Mouse (Mus musculus): ENCODE measurements around the gene Pin1. TPM values are rescaled to one million over a fixed set of nuclear protein-coding genes. Genes with fewer than 3 reads are reported as not detected.

Pin1 gene
- total RNA-seq, 2 experiments from 2014 or later, result 11.5 to 15.2 TPM

GRCm38 (mm10) chr9:20692863-20693262 is 41.0 kb downstream of the Pin1 start:
- no peak for ATAC-seq (replicated peaks; ENCODE audit: low FRiP score, low TSS enrichment, poor library complexity, severe bottlenecking)

DNA sequence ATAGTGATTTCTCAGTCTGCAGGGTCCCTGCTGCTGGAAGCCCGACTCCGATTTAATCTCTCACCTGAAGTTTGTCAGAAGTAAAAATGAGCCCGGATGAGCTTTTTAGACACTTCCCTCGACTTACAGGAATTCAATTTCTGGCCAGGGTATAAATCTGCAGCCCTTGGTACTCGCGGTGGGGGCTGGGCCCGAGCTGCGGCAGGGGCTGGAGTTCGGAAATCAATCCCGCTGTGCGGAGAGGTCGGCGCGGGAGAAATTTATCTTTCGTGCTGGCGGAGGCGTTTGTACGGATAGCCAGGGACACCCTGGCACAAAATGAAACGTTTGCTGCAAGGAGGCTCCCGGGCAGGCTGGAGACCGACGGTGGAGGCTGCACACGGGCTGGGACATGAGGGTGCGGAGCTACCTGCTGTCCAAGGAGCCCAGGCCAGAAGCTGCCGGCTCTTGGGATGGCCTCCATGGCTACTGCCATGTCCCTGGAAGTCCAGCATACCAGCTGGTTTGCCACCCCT is 42.9 kb downstream of the Pin1 start:
- ATAC-seq (replicated peaks; ENCODE audit: low FRiP score, low TSS enrichment, poor library complexity, severe bottlenecking), result no peak

DNA sequence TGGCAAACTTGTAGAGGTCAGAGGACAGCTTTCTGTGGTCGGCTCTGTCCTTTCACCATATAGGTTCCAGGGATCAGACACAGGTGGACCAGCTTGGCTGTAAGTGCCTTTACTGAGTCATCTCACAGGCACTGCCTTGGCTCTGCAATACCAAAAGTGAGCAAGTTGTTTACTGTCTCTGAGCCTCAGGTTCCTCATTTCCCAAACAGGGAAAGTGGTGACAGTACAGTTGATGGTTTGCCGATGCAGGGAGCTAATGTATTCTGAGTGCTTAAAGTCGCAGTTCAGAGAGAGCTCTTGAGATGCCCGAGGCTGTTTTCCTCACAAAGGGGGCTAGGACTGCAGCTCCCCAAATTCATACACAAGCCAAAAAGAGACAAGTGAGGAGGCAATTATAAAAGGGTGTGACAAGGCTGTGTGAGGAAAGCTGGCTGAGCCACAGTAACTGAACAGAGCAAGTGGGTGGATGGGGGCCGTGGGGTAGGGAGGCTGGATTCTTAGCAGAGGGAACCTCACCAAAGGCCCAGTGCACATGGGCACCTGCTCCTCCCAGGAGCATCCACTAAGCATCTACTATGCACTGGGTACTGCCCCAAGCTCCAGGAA is 44.3 kb downstream of the Pin1 start:
- ATAC-seq (replicated peaks; ENCODE audit: low FRiP score, low TSS enrichment, poor library complexity, severe bottlenecking), result no peak

DNA sequence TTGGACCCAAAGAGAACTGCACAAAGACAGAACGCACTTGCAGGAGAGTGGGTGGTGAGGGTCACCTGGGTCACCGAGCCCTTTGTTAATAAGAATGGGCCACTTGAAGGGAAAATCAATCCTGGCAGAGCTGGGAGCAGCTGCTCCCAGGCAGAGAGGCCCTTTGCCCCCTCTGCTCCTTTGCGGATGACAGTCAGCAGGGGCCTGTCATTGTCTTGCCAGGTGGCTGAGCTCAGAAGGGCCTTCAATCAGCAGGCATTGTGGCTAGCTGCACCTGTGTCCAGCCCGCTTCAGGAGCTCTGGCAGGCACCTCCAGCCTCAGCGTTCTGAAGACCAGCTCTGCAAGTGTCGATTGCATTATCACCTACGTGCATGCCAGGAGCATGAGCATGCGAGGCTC is 45.6 kb downstream of the Pin1 start:
- no peak for ATAC-seq (replicated peaks; ENCODE audit: low FRiP score, low TSS enrichment, poor library complexity, severe bottlenecking)

DNA sequence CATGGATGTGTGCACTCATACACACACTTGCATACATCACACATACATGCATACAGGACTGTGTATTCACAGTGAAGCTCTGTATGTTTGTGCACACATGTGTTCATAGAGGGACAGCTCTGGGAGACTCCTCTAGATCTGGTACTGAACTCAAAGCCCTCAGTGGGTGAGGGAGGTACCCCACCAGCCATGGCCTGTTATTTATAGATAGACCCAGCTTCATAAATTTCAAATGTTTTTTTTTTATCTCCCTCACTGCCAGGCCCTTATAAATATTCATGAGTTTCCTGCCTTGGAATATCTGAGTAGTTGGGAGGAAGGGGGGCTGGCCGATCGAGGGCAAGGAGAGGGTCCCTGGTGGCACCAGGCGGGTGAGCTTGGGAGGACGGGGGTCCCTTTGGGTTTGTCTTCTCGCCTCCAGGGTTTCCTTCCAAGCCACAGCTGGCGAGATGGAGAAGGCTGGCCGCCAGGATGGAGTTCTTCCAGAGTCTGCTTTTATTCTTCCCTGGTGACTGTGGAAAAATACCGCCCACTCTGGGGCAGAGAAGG is 52.0 kb downstream of the Pin1 start:
- ATAC-seq (replicated peaks; ENCODE audit: low FRiP score, low TSS enrichment, poor library complexity, severe bottlenecking), result no peak

DNA sequence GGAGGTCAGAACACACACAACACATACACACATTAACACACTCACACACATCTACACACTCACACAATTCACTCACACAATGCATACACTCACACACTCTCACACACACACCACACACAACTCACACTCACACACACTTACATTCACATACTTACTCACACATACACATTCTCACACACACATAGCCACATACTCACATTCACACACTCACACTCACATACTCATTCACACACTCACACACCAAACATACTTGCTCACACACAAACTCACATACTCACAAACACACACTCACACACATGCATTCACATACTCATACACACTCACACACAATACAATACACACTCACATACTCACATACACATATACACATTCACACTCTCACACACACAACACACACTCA is 53.5 kb downstream of the Pin1 start:
- no peak for ATAC-seq (replicated peaks; ENCODE audit: low FRiP score, low TSS enrichment, poor library complexity, severe bottlenecking)

DNA sequence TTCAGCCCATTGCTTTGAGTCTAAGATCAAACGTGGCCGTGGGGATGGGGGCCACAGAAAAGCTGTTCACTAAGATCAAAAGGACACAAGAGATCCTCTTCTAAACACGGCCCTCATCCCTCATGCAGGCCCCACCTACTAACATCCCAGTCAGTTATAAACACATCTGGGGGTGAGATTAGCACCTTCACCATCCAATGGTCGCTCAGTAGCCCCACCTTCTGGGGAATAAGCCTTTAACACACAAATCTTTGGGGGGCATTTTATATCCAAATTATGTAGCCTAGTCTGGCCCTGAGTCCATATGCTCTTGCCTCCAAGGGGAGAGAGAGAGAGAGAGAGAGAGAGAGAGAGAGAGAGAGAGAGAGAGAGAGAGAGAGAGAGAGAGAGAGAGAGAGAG is 54.1 kb downstream of the Pin1 start:
- no peak for ATAC-seq (replicated peaks; ENCODE audit: low FRiP score, low TSS enrichment, poor library complexity, severe bottlenecking)

DNA sequence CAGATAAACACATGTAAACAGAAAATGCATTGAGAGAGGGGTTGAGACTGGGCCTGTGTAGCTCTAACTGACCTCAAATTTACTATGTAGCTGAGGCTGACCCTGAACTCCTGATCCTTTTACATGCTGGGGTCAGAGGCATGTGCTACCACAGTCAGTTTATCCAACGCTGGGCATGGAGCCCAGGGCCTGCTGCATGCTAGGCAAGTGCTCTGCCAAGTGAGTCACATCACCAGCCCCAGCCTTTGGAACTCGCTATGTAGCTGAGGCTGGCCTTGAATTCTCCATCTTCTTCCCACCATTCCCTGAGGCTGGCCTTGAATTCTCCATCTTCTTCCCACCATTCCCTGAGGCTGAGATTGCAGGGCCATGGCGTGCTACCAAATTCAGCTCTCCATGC is 58.6 kb downstream of the Pin1 start:
- no peak for ATAC-seq (replicated peaks; ENCODE audit: low FRiP score, low TSS enrichment, poor library complexity, severe bottlenecking)

GRCm38 (mm10) chr9:20712934-20713477 is 61.1 kb downstream of the Pin1 start:
- ATAC-seq (replicated peaks; ENCODE audit: low FRiP score, low TSS enrichment, poor library complexity, severe bottlenecking), result no peak

- no peak for ATAC-seq (replicated peaks; ENCODE audit: low FRiP score, low TSS enrichment, poor library complexity, severe bottlenecking)
Observed at GRCm38 (mm10) chr9:20713478-20713987, 61.6 kb downstream of the Pin1 start.

DNA sequence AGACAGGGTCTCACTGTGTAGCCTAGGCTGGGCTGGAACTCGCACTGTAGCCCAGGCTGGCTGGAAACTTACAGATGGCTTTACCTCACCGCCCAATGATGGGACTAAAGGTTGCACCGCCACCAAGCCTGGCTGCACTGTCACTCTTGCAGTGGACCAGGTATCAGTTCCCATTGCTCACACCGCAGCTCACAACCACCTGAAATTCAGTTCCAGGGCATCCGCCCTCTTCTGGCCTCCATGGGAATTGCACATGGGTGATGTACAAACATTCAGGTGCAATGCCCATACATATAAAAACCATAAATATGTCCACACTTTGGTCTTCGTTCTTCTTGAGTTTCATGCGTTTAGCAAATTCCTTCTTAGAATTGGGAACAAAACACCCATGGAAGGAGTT is 63.4 kb downstream of the Pin1 start:
- no peak; the same call in 1 of the 2 replicates for ATAC-seq (replicated peaks; ENCODE audit: low FRiP score, low TSS enrichment, poor library complexity, severe bottlenecking)

Other genes starting within 250 kb of the Pin1 start
- 27.8 and 32.3 TPM in 2 replicates for gene Zfp26, start 191.9 kb upstream of the Pin1 start, total RNA-seq (2014; fragmentation: Nextera tagmentation)
- gene Zfp26, start 191.9 kb upstream of the Pin1 start, total RNA-seq (2017), result 22.3 and 35.1 TPM in 2 replicates
- 15.2 and 19.6 TPM in 2 replicates for gene Zfp426, start 159.3 kb upstream of the Pin1 start, total RNA-seq (2014; fragmentation: Nextera tagmentation)
- gene Zfp426, start 159.3 kb upstream of the Pin1 start, total RNA-seq (2017), result 15.0 and 22.3 TPM in 2 replicates
- gene Zfp266, start 130.7 kb upstream of the Pin1 start, total RNA-seq (2014; fragmentation: Nextera tagmentation), result 48.4 and 54.9 TPM in 2 replicates
- 46.8 and 47.2 TPM in 2 replicates for gene Zfp266, start 130.7 kb upstream of the Pin1 start, total RNA-seq (2017)
- 7.8 and 10.1 TPM in 2 replicates for gene Zfp846, start 70.8 kb upstream of the Pin1 start, total RNA-seq (2014; fragmentation: Nextera tagmentation)
- 6.6 and 8.8 TPM in 2 replicates for gene Zfp846, start 70.8 kb upstream of the Pin1 start, total RNA-seq (2017)
- 379 and 438 TPM in 2 replicates for gene Ubl5, start 9.2 kb upstream of the Pin1 start, total RNA-seq (2014; fragmentation: Nextera tagmentation)
- 101 and 188 TPM in 2 replicates for gene Ubl5, start 9.2 kb upstream of the Pin1 start, total RNA-seq (2017)
- 19.6 and 24.5 TPM in 2 replicates for gene Fbxl12, start 7.3 kb upstream of the Pin1 start, total RNA-seq (2014; fragmentation: Nextera tagmentation)
- 2.6 and 3.8 TPM in 2 replicates for gene Fbxl12, start 7.3 kb upstream of the Pin1 start, total RNA-seq (2017)
- gene Olfm2, start 94.3 kb downstream of the Pin1 start, total RNA-seq (2014; fragmentation: Nextera tagmentation), result not detected in 2 replicates
- not detected in 2 replicates for gene Olfm2, start 94.3 kb downstream of the Pin1 start, total RNA-seq (2017)
- not detected in 2 replicates for gene Col5a3, start 163.0 kb downstream of the Pin1 start, total RNA-seq (2014; fragmentation: Nextera tagmentation)
- gene Col5a3, start 163.0 kb downstream of the Pin1 start, total RNA-seq (2017), result not detected in 2 replicates
- not detected in 2 replicates for gene Rdh8, start 166.4 kb downstream of the Pin1 start, total RNA-seq (2014; fragmentation: Nextera tagmentation)
- gene Rdh8, start 166.4 kb downstream of the Pin1 start, total RNA-seq (2017), result not detected in 2 replicates
- gene A230050P20Rik, start 216.5 kb downstream of the Pin1 start, total RNA-seq (2014; fragmentation: Nextera tagmentation), result 37.9 and 44.3 TPM in 2 replicates
- gene A230050P20Rik, start 216.5 kb downstream of the Pin1 start, total RNA-seq (2017), result 11.9 and 24.0 TPM in 2 replicates
- 1.1 and 2.7 TPM in 2 replicates for gene Angptl6, start 227.6 kb downstream of the Pin1 start, total RNA-seq (2014; fragmentation: Nextera tagmentation)
- gene Angptl6, start 227.6 kb downstream of the Pin1 start, total RNA-seq (2017), result 0.42 TPM in 1 of 2 replicates, not detected in the other
- 127 and 174 TPM in 2 replicates for gene Ppan, start 236.1 kb downstream of the Pin1 start, total RNA-seq (2014; fragmentation: Nextera tagmentation)
- gene Ppan, start 236.1 kb downstream of the Pin1 start, total RNA-seq (2017), result 154 and 175 TPM in 2 replicates
- gene Eif3g, start 246.5 kb downstream of the Pin1 start, total RNA-seq (2014; fragmentation: Nextera tagmentation), result 308 and 325 TPM in 2 replicates
- 259 and 301 TPM in 2 replicates for gene Eif3g, start 246.5 kb downstream of the Pin1 start, total RNA-seq (2017)